Mouse (Mus musculus) liver, postnatal 0 days (tissue): Measurements from ENCODE around the gene Qars.
A peak's percentile ranks its signal among the peaks of the same experiment; 100 is the strongest.

ENCODE experiments used
- CTCF ChIP-seq: sonication (generic); IDR thresholded peaks from 2 replicates; pipeline ENCODE4 v1.5.1; 2016; ENCODE audit warnings: antibody characterized with exemption, low read depth
- EP300 ChIP-seq: IDR thresholded peaks from 2 replicates; pipeline ENCODE4 v1.6.1; 2016; ENCODE audit warnings: antibody characterized with exemption, low read depth, mild to moderate bottlenecking

DNA sequence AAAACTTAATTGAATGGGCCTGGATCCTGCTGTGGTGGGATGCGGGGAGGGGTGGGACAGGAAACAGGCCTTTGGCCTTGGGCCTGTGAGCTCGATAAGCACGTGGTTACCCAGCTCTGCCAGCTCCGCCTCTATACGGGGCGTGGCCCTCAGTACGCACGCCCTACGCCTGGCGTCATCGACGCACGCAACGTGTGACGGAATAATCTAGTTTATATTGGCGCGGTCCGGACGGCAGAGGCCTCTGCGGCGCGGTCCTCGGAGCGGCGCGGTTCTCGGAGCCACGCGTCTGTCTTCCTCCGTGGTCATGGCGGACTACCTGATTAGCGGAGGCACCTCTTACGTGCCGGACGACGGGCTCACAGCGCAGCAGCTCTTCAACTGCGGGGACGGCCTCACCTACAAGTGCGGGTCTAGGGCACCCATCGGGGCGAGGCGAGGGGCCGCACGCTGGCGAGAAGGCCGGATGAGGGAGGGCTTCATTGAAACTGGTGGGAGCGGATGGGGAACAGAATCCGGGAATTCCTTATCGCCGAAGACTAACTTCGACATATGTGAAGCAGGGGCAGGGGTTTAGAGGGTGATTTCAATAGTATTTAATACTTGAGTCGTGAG, 52.8 kb downstream of the Qars start, which contains the start of gene Impdh2:
- peak; percentile 22 for TF ChIP-seq CTCF
- TF ChIP-seq EP300 = no peak
